Mouse (Mus musculus) liver, embryonic 14.5 days (tissue): ENCODE data around the gene Pik3ca. TPM values are rescaled to one million over a fixed set of nuclear protein-coding genes. Genes with fewer than 3 reads are reported as not detected.

Source experiments
- ATAC-seq: fragments of 200-750 bp; cut with Nextera tagmentation; 2 replicates; pipeline ENCODE4 v1.8.0; 2017; ENCODE audit warnings: moderate number of reproducible peaks, mild to moderate bottlenecking, moderate library complexity; ENCODE audit not compliant: insufficient read depth
- DNase-seq, 3 experiments: peaks; one replicate each; pipeline ENCODE4 v3.0.0-alpha.2; 2012 to 2013; ENCODE audit warnings: low read depth in 3 of 3, low spot score in 3 of 3
- H3K27ac ChIP-seq: fragments of 300-500 bp; sonication (generic); 2 replicates; pipeline ENCODE4 v1.5.1; 2014; ENCODE audit warnings: moderate library complexity, mild to moderate bottlenecking, control low read depth, inconsistent platforms
- H3K27me3 ChIP-seq: fragments of 300-500 bp; sonication (generic); 2 replicates; pipeline ENCODE4 v1.6.1; 2014; ENCODE audit warnings: mild to moderate bottlenecking, low read length, moderate library complexity; ENCODE audit not compliant: control insufficient read depth, insufficient read depth
- H3K36me3 ChIP-seq: fragments of 300-500 bp; sonication (generic); replicated peaks from 2 replicates; pipeline ENCODE4 v1.6.1; 2014; ENCODE audit warnings: low read depth; ENCODE audit not compliant: control insufficient read depth, insufficient read depth
- H3K4me1 ChIP-seq, 2 experiments: fragments of 200-500 bp in 1 of 2; fragments of 300-500 bp in 1 of 2; sonication (generic) in 1 of 2; replicated peaks; 2 replicates each; pipeline ENCODE4 v1.6.1; 2012 to 2014; ENCODE audit warnings: antibody characterized with exemption in 1 of 2, inconsistent platforms in 1 of 2, low read length in 1 of 2; ENCODE audit not compliant: control insufficient read depth in 2 of 2, insufficient read depth in 2 of 2
- H3K4me2 ChIP-seq: fragments of 300-500 bp; sonication (generic); 2 replicates; pipeline ENCODE4 v1.6.1; 2014; ENCODE audit warnings: low read depth, mild to moderate bottlenecking, control low read depth, moderate library complexity
- H3K4me3 ChIP-seq, 2 experiments: fragments of 200-500 bp in 1 of 2; fragments of 300-500 bp in 1 of 2; sonication (generic) in 1 of 2; 2 replicates each; pipeline ENCODE4 v1.5.1; 2012 to 2014; ENCODE audit warnings: low read depth in 2 of 2, low read length in 2 of 2, mild to moderate bottlenecking in 2 of 2, control low read depth in 1 of 2, inconsistent platforms in 1 of 2, moderate library complexity in 1 of 2; ENCODE audit not compliant: insufficient read depth in 1 of 2
- H3K9ac ChIP-seq: fragments of 300-500 bp; sonication (generic); replicated peaks from 2 replicates; pipeline ENCODE4 v1.6.1; 2014; ENCODE audit warnings: mild to moderate bottlenecking, control low read depth, moderate library complexity
- H3K9me3 ChIP-seq: fragments of 300-500 bp; sonication (generic); 2 replicates; pipeline ENCODE4 v1.6.1; 2016; ENCODE audit warnings: low read length, mixed read lengths; ENCODE audit not compliant: control insufficient read depth
- CTCF ChIP-seq: IDR thresholded peaks from 2 replicates; pipeline ENCODE4 v1.5.1; 2016; ENCODE audit warnings: antibody characterized with exemption, low read depth, control low read depth
- EP300 ChIP-seq: IDR thresholded peaks from 2 replicates; pipeline ENCODE4 v1.6.1; 2016; ENCODE audit warnings: antibody characterized with exemption, low read depth
- WGBS: fragments of 180-500 bp; shearing (Covaris S2); extraction: QIAGEN DNeasy Blood & Tissue Kit; methylation state at CpG from one replicate; pipeline ENCODE4 v1.1.7; 2014; ENCODE audit not compliant: insufficient replicate concordance; 5-methylcytosine and 5-hydroxymethylcytosine counted together
- polyA plus RNA-seq, 2 experiments: library from polyadenylated mRNA; depleted of rRNA in 1 of 2; stranded (reverse) in 1 of 2; unstranded in 1 of 2; fragments of >200 nt; fragmentation: Nextera tagmentation in 1 of 2; extraction: Ambion mirVana in 1 of 2; gene quantifications; 2 replicates each; pipeline versions ENCODE4 v1.2.1 to v1.2.3; 2012 to 2014

Gene Pik3ca
- polyA plus RNA-seq, 2 experiments: 3.5 to 4.2 TPM

DNA sequence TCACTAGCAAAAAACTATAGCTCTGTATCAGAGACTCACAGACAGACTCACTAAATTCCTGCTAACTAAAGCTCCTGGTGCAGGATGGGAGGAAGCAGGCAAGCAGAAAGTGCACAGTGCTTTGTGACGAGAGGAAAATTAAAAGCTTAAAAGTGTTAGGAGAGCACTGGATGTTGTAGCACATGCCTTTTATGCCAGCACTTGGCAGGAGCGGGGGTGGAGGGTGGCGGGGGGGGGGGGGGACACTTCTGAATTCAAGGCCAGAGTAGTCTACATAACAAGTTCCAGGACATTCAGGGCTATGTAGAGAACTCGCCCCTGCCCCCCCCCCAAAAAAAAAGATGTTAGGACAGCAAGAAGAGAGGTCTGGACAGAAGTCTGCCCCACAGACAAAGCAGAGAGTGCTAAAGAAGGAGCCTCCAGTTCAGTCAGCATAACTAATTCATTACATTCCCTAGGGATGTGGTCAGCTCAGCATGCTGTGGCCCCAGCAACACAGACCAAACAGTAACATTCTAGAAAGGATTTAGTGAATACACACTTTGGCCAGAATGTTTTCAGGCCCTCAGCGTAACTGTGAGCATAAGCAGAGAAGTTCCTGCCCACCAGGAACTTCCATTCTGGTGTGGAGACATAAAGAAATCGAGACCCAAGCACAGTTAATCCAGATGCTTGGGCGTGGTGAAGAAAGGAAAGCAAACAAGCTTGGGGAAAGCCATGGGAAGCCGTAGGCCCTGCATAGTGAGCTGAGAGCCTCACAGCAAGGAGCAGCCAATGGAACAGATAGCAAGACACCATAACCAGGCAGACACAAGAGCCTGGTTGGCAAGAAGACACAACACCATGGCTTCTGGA lies 98.6 kb downstream of the Pik3ca start:
- Histone ChIP-seq H3K4me3 (no peak overlapping the region), H3K4me1 (no peaks in the 10 kb centered on the region; a peak in 1 of 4 replicates), H3K9ac (no peak overlapping the region), H3K27ac (no peak overlapping the region), H3K36me3 (no peaks in the 10 kb centered on the region), H3K9me3 (no peaks in the 10 kb centered on the region), H3K4me2 (no peak overlapping the region), H3K27me3 (no peaks in the 10 kb centered on the region)
- no peak for DNase-seq
- 58% methylated on average over 8 of the region's 8 CpGs for WGBS
- no peak for TF ChIP-seq CTCF
- no peak for TF ChIP-seq EP300
- no peak for ATAC-seq

DNA sequence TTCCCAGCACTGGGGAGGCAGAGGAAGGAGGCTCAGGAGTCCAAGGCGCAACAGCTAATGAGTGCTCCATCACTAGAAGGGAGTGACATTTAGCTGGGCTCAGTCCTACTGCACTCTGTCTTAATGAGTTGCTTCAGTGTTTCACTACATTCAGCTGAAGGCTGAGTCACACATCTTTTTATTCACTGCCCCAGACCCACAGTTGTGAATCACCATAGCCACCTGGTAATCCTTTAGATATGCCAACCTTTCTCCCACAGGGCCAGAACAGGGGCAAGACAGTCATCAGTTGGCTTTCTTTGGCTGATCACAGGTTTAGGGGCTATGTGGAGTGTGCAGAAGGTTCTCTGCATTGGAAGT lies 99.2 kb downstream of the Pik3ca start:
- Histone ChIP-seq H3K4me3 (no peak overlapping the region), H3K27ac (no peak overlapping the region), H3K4me2 (no peak overlapping the region), H3K4me1 (no peaks in the 10 kb centered on the region; a peak in 1 of 4 replicates), H3K9me3 (no peaks in the 10 kb centered on the region), H3K9ac (no peak overlapping the region), H3K27me3 (no peaks in the 10 kb centered on the region), H3K36me3 (no peaks in the 10 kb centered on the region)
- TF ChIP-seq CTCF (no peak), EP300 (no peak)
- ATAC-seq: no peak
- DNase-seq: no peak
- 79% methylated on average over 1 of the region's 1 CpGs for WGBS

DNA sequence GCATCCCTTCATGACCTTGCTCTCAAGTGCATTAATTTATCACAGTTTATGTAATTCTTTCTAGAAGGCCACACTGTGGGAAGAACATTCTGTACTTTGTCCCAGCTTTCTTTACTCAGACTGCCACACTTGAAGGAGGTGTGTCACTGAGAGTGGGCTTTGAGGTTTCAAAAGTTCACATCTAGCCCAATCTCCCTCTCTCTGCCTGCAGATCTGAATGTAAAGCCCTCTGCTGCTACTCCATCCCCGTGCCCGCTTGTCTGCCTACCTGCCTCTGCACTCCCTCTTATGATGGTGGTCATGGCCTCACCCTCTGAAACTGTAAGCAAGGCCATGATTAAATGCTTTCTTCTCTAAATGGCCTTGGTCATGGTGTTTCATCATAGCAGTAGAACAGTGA lies 102.9 kb downstream of the Pik3ca start:
- no peak for ATAC-seq
- Histone ChIP-seq H3K36me3 (no peaks in the 10 kb centered on the region), H3K9me3 (no peaks in the 10 kb centered on the region), H3K9ac (no peak overlapping the region), H3K4me1 (no peaks in the 10 kb centered on the region; a peak in 1 of 4 replicates), H3K27me3 (no peaks in the 10 kb centered on the region), H3K4me3 (no peak overlapping the region), H3K27ac (no peak overlapping the region), H3K4me2 (no peak overlapping the region)
- TF ChIP-seq EP300: no peak
- no peak for TF ChIP-seq CTCF
- no peak for DNase-seq
- 81% methylated on average over 2 of the region's 2 CpGs for WGBS

DNA sequence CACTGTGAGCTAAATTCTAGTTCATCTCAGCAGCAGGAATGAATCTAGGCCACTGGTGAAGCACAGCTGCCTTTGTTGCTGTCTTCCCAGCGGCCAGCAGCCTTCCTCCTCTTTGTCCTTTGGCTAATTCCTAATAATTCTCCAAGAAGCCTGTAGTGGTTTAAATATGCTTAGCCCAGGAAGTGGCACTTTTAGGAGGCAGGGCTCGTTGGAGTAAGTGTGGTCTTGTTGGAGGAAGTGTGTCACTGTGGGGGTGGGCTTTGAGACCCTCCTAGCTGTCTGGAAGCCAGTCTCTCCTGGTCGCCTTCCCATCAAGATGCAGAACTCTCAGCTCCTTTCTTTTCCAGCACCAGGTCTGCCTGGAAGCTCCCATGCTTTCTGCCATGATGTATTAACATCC lies 108.4 kb downstream of the Pik3ca start:
- H3K27ac ChIP-seq: no peak overlapping the region
- H3K4me3 ChIP-seq: no peak overlapping the region
- ATAC-seq (no peak), DNase-seq (no peak)
- H3K4me1 ChIP-seq: peaks cover 0 to 7% of the 10 kb centered on the region in 2 experiments; a peak in 2 of 4 replicates
- no peaks in the 10 kb centered on the region for H3K27me3 ChIP-seq
- 44% methylated on average over 3 of the region's 3 CpGs for WGBS
- H3K9me3 ChIP-seq: no peaks in the 10 kb centered on the region
- no peak overlapping the region for H3K4me2 ChIP-seq
- H3K9ac ChIP-seq: no peak overlapping the region
- H3K36me3 ChIP-seq: no peaks in the 10 kb centered on the region
- TF ChIP-seq CTCF (no peak), EP300 (no peak)

DNA sequence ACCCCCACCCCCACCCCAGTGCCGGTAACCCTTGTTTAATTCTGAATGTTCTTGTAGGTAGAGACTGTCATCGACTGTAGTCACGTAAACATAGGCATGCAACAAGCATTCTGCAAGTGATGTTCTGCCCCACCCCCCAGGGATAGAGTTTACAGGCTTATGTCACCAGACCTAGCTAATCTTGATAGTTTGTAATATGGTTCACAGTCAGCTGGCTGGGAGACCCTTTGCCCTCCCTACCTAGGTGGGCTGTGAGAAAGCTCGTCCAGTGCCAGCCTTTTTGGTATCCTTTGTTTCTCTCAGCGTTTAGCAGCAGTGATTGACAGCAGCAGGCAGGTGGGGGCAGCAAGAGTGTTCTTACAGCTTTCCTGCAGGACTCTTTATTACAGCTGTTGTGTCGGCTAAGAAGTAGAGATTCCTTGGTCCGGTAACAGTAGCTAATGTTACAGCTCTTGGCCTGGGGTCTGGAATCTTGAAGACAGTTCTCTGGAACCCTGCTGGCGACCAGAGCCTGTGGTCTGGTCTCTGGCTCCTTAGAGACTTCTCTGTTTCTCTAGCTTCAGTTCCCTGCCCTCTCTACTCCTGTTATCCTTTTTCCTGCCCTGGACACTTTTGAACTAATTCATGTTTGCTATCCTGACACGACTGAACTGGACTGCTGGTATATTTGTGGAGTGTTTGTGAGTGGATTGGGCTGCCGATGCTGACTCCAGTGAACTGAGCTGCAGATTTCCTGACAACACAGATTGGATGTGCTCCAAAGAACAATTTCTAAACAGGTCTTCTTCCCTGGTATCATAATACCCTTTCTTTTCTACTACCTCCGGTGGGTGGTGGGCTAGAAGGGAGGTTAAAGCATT lies 109.1 kb downstream of the Pik3ca start:
- Histone ChIP-seq H3K9ac (no peak overlapping the region), H3K4me1 (peaks cover 2 to 9% of the 10 kb centered on the region in 2 experiments; a peak in 3 of 4 replicates), H3K27ac (no peak overlapping the region), H3K27me3 (no peaks in the 10 kb centered on the region), H3K9me3 (no peaks in the 10 kb centered on the region), H3K36me3 (no peaks in the 10 kb centered on the region), H3K4me3 (no peak overlapping the region), H3K4me2 (no peak overlapping the region)
- DNase-seq (no peak), ATAC-seq (no peak)
- WGBS: 59% methylated on average over 11 of the region's 11 CpGs
- TF ChIP-seq EP300 (no peak), CTCF (no peak)
